Mouse (Mus musculus) kidney, postnatal 4 days (tissue): Measurements from ENCODE around the gene Dcps.

Experiments
- DNase-seq, 2 experiments: peaks; one replicate each; pipeline ENCODE4 v3.0.0; 2021; ENCODE audit warnings: mixed read lengths in 2 of 2

Gene Dcps

DNA sequence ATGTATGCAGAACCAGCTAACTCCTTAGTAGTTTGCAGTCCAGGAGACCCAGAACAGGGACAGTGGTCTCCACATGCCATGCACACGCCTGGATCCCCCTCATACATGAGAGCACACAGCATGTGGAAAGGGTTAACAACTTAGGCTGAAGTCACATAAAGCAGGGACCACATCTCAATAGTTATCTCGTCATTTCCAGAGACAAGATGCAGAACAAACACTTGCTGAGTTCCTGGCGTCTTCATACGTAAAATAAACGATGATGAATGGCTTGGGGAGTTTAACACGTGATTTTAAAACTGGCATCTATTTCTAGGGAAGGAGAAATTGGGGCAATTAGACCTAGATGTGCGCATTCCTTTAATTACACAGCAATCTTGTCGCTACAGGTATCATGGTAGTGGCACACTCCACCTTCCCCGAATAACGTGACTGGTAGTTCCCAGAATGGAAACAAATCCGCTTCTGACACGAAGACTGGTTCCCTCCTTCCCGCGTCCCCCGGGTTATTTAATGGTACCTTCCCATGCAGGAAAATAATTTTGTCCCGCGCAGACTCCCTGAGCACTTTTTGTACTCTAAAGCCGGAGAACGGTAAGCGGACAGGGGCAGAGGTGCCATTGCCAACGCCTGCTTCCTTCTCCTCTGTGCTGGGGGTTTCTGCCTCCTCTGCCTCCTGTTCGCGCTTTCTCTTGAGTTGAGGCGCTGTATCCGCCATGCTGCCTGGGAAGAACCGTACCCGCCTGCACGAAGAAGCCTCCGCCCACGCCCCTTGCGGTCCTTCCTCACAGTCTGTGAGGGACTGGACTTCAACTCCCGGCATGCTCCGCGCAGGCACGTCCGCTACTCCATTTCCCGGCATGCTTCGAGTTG is at the start of gene Dcps:
Dcps (minus strand) TSS at position 811 of the 873 bp plus-strand sequence.
- peak; percentile 95 to 96 for DNase-seq

DNA sequence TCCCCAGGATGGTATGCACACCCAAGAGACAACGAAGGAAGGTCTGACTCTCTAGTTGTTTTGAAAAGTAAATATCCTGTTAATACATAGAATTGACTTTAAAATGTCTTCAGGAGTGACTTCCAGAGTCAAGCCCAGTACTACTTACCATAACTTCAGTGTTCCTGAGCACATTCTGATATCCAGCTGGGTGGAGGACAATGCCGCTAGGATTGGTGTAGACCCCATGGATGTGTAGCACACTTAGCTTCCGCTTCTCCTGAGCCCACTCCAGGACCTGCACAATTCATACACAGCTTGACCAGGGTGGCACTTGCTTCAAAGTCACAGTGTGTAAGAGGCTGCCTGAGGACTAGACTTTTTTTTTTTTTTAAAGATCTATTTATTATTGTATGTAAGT is 47.6 kb upstream of the Dcps start:
- DNase-seq, result no peak

DNA sequence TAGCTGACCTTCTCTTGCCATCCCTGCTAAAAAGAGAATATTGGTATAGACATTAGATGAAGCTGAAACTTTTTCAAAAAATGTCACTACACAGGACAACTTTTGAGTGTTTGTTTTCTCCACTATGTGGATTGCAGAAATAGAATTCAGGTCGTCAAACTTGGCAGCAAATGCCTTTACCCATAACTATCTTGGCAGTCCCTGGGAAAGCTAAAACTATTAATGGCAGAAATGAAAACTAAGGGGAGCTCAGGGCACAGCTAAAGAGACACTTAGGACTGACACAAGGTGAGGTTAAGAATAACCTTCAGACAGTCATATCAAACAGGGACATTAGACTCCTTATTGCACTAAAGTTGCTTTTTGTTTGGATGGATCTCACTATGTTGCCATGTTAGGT is 42.1 kb upstream of the Dcps start:
- no peak for DNase-seq

DNA sequence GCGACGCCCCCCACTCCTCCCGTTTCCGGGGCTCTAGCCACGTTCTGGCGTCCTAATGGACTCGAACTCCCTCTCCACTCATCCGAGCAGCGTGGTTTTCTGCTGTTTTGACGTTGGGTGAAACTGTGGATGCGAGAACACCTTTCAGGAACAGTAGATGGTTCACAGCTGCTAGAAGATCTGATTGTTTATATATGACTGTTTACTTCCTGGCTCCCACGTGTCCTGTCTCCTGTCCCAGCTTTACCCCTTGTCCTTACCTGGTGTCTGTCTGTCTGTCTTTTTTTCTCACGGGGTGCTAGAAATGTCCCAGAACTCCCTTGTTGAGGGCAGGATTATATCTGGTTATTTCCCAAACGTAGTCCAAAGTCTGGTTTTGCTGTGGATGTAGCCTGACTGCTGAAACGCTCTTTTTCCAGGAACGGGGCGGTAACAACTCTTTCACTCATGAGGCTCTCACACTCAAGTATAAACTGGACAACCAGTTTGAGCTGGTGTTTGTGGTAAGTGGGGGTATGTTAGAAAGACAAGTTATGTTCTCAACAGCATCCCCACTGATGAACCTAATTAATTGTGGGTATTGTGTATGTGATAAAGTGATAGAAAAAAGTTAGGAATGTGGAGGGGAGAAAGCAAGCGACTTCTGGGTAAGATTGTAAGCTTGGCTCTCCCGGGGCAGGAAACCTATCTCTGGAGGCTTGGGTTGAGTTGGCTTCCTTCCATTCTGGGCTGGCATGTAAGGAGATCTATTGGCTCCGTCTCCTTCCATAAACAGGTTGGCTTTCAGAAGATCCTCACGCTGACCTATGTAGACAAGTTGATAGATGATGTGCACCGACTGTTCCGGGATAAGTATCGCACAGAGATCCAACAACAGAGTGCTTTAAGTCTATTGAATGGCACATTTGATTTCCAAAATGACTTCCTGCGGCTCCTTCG is 36.0 kb upstream of the Dcps start:
- DNase-seq, result no peak

DNA sequence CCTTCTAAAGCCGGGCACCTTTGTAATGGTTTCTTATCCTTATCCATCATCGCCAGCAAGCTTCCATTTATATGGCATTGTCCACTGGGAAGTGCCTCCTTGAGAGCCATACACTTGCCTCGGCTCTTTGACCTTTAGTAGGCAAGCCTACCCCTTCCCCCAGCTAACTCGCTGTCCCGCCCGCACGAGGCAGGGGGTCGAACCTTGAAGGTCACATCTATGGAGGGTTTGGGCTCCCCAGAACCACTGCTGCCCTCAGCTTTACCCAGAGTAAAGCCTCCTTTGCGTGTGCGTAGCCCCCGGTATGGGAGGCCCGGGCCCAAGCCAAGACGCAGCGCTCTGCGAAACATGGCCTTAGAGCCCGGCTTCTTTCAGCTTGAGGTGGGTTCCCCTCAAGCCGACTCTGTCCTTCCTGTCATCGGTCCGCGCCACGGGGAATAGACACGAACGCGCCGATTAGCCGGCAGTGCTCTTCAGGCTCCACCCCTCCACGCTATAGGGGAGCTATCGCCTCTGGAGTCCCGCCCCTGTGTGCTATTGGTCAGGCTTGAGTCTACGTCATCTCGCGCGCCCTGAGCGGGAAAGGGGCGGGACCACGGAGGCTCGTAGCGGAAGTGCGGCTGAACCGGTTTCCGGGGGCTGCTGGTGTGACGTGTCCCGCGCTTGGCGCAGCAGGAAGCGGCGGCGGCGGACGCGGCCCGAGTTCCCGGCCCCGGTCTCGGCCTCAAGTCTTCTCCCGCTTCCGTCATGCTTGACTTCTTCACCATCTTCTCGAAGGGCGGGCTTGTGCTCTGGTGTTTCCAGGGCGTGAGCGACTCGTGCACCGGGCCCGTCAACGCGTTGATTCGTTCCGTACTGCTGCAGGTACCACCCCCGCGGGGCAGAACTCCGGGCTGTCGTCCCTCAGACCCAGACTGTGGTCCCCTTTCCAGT is 34.9 kb upstream of the Dcps start, which contains the start of gene Foxred1:
Foxred1 (minus strand) TSS at position 514 of the 933 bp plus-strand sequence.
- DNase-seq, result peak; percentile 98 to 99

DNA sequence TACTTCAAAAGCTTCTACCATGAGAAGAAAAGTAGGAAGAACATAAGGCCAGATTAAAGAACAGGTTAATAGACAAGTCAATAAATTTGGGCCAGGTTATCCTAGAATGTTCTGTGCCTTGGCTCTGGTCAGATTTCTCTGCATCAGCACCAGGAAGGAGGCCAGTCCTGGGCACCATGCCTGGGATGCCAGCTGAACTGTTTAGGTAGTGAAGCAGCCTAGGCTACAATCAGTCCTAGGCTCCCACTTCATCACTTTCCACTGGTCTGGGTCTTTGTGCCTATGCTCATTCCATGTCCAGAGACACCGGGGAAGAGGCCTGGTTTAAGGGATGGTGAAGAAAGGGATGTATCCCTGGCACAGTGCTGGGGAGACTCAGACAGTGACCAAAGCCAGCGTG is 28.6 kb upstream of the Dcps start:
- DNase-seq, result no peak

DNA sequence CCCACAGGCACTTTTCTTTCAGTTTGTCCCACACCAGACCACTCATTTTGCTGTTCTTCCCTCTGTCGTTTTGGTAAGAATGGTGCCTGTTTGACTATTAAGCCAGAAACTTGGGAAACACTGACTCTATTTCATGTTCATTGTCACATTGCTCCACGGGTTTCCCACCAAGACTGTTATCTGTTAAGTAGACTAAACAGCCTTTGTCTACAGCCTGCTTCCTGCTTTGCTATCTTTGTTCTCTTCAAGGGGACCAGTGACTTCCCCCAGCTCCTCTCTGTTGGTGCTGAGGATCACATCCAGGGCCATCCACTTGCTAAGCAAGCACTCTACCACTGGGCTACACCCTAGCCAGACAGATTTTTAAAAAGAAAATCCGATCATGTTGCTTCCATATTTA is 27.7 kb upstream of the Dcps start:
- no peak for DNase-seq

DNA sequence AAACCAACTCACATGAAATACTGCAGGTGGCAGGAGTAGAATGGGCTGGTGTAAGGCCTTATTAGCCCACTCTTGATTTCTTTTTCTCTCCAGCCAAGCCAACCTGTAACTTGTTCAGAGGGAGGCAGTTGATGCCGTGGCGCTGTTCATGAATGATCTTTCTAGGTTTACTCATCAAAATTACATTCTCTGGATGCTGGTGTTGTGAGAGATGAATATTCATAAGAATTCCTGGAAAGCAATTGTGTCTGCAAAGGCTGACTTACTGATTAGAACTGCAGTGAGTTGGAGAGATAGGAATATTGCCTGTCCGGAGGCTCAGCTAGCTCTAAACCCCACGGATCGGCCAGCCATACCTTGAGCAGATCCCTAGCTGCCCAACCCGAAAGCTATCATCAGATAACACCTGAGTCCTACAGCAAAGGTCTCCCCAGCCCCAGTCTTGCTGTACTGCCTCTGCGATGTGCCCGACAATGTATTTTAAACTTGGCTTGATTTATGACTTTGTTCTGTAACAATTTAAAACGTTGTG is 24.7 kb upstream of the Dcps start:
- DNase-seq, result no peak

DNA sequence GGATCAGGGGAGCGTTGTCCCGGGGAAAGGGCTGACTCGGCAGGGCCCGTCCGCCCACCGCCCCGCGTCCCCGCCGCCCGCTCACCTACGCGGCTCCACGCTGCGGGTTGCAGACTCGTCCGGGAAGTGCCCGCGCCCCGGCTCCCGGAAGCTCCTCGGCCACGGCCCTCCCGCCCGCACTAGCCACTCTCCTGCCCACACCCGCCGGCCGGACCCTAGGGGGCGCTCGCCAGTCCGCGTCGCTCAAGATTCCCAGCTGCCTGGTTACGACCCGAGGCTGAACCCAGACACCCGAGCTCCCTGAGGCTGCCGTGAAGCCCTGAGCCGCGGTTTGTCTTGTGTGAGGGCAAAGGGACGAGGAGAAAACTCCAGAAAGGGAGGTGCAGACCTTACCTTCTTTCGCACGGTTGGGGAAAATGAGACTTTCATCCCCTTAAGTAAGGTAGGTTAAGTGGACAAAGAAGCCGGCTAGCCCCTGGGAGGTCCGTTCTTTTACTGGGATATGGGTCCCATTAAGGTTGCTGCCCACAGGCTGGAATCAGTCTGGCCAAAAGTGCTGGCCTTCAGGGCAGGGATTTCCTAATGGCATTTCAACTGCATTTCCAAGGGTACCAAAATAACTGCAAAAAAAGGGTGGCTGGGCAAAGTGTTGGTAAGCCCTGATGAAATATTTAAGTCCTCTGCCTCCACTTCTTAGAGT is 24.1 kb upstream of the Dcps start, which contains the start of the genes Srpr and Tirap:
Srpr (plus strand) TSS at position 404 of the 700 bp plus-strand sequence.
Tirap (minus strand) TSS at position 520 of the 700 bp plus-strand sequence.
- peak; percentile 95 to 96 for DNase-seq

DNA sequence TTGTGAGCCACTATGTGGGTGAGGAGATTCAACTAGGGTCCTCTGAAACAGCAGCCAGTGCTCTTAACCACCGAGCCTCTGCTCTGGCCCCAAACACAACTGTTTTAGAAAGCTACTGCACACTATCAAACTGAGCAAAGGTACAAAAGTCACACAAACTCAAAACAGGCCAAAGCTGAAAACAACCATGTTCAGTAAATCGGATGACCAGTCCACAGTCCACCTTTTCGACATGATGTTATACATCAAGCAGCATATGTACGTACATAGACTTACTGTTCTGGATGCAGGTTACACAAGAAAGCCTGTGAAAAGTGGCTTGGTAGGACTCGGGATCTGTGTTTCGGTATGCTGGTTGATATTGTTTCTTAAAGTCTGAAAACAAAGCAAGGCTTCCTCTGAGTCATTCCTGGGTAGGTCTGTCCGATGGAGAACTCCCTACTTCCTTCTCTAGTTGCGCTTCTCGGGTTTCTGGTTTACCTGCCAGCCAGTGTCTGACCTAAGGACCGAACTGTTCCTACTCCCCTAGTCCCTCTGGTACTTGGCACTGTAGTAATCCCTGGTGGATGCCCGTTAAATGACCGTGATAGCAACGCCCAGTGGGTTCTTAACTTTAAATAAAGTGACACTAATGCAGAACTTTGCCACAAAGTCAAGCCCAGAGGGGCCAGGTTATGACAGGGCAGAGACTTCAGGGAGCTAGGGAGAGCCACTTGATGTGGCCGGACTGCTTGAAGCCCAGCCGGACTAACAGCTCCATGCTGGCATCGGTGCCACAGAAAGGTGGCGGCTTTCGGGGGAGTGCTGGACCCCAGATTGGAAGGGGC is 23.3 kb upstream of the Dcps start:
- no peak for DNase-seq

DNA sequence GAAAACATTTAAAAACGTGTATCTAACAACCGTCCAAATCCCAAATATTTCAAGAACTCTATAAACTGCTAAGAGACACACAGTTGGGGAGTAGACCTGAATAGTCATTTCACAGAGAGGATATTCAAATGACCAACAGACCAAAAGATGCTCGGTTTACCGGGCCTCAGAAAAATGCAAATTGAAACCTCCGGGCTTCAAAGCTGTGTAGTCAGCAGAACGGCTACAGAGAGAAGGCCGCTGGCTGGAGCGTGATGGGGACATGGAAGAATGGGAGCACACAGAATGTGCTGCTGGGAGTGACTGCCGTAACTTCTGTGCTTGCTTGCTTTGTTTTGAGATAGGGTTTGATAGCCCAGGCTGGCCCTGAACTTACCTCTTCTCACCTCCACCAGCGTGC is 22.5 kb upstream of the Dcps start:
- DNase-seq, result no peak

DNA sequence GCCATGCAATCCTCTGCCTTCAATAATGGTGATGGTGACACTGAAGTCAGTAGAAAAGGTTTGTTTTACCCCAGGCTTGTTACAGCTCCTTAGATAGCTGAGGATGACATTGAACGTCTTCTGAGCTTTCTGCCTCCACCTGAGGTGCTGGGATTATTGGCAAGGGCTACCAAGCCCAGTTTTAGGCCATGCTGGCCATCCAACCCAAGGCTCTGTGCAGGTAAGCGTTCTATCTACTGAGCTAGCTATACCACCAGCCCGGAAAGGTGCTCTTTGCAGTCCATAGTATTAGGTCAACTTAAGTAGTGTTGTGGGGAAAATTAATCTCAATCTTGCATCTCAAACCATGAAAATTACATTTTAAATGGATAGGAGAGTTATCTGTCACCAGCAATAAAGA is 21.8 kb upstream of the Dcps start:
- DNase-seq, result no peak

DNA sequence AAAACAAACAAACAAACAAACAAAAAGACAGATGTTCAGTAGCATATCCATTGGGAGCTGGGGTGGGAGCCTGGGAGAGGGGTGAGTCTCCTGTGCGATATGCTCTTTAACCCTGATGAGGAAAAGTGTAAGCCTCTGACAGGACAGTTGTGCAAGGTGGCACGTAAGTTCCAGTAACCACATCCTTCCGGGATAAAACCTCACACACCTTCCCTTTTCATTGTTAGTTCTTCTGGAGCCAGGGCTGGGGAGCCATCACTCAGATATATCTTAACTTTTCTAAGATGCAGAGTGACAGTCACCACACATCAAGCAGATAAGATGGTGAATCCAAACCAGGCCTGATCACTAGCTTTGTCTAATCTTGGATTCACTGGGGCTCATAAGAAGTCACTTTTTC is 18.2 kb upstream of the Dcps start:
- DNase-seq, result no peak

DNA sequence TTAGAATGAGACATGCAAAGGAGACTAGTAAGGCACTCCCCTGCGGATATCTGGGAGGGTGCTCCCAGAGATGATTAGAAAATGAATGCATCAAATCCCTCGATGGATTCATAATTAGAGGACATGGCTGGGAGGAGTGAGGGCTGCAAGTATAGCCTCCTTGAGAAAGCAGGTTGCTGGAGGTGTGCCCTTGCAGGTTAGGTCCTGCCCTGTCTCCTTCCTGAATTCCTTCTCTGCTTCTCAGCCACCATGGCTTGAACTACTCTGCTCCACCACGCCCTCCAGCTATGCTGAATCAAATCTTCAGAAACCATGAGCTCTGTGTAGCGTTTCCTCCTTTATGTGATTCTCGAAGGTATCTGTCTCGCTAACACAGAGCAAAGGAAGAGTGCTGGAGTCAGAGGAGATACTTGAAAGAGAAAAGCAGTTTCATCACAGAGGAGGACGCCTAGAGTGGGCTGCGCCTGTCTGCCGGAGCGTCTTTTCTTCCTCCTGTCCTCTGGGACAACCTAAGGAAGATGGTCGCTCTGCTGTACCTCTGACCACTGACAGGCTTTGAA is 17.2 kb upstream of the Dcps start:
- DNase-seq, result no peak

DNA sequence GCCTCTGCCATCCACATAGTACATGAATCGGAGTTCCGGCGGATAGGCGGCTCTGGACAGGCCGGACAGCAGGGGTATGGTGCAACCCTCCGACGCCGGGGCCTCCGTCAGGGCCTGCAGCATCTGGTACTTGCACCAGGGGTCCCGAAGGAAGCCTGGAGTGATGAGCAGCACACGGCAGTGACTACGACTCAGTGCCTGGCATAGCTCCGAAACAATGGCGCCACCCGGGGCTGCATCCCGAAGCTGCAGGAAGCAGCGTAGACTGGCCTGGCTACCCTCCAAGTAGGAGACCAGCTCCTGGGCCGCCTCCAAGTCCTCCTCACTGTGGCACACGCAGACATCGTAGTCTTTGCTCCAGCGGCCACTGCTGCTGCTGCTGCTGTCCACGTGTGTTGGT is 12.8 kb upstream of the Dcps start:
- peak; percentile 40 to 42 for DNase-seq

DNA sequence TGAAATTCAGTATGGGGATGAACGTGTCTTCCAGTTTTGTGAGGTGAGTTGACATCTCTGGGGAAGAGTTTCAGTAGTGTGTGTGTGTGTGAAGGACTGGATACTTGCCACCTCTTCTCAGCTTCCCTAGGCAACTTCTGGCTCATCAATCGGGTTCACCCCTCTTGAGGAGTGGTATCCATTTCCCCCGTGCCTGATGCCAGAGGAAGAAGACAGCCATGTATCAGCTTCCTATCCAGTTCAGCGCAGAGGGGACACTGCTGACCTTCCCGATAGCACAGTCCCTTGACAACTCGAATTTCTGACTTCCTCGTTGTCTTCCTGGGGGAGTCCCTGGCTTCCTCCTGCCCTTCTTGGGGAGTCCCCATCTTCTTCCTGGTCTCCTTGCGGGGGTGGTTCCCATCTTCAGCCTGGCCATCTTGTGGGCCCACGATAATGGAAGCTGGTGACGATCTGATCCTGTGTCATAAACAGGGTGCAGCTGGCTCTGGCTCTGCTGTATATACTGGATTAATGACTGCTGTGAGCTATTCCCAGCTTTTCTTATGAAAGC is 11.6 kb upstream of the Dcps start:
- no peak for DNase-seq

DNA sequence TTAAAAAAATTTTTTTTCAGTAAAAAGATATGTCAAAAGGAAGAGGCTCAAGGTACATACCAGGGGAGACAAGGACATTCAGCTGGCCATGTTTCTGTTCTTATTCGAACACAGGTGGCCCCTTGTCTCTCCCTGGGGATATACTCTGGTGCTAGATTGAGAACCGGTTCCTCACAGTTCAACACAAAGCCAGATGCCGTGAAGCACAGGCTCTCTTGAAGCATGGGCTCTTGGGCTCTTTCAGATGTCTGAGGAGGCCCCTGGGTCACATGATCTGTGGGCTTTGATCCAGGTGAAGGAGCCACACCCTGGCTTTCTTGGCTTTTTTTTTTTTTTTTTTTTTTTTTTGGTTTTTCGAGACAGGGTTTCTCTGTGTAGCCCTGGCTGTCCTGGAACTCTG is 10.6 kb upstream of the Dcps start:
- no peak for DNase-seq

DNA sequence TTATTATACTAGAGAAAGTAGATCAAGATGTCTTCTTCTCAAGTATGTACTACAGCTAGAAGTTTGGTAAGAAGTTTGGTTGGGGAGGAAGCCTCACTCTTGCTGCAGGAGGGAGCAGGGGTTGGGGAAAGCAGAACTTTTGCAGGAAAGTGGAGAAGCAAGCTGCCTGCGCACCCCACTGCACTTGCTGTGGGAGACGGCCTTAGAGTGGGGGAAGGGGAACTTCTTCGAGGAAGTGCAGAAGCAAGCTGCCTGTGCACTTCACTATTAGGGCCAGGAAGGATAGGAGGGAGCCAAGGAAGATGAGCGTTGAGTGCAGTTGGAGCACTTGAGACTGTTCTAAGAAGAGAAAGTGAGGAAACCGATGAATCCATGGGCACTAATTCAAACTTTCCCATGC is 7.5 kb upstream of the Dcps start:
- peak in 1 of 2 experiments; percentile 6 for DNase-seq

DNA sequence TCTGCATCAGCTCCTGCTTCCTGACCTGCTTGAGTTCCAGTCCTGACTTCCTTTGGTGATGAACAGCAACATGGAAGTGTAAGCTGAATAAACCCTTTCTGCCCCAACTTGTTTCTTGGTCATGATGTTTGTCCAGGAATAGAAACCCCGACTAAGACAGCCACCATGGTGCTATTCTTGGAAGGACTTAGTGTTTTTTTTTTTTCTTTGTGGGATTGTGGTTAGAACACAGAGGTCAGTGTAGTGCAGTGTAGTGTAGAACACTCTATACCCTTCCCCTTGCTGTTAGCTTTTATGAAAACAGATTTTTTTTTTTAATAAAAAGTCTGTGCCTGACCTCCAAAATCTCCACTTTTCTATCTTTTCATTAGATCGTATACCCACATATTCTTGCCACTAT is 7.0 kb upstream of the Dcps start:
- no peak for DNase-seq
